Comparison of ENCODE assay signal across 8 mouse cellular contexts in genomic region chr9:57260940-57261339, GRCm38 (mm10). TPM values are rescaled to one million over a fixed set of nuclear protein-coding genes. Genes with fewer than 3 reads are reported as not detected.
DNase-seq lines count a peak whose midpoint lies in the region; ATAC-seq and TF ChIP-seq lines count a peak whose summit lies in the region.

No protein-coding gene starts in this region.

- peaks cover 40% of the 10 kb centered on the region for H3K4me1 ChIP-seq in kidney, embryonic 15.5 days
- peaks cover 2 to 31% of the 10 kb centered on the region in 2 experiments; a peak in 3 of 4 replicates for H3K4me1 ChIP-seq in ES-E14 (ENCODE audit: control insufficient read depth in 2 of 2, insufficient read depth in 2 of 2, low read length in 2 of 2, poor library complexity in 1 of 2)
- H3K4me1 ChIP-seq in forebrain, postnatal 0 days (ENCODE audit: insufficient read depth), result peaks cover 6% of the 10 kb centered on the region; the same call in 1 of the 2 replicates
- H3K4me1 ChIP-seq in liver, postnatal 0 days (ENCODE audit: insufficient read depth), result peaks cover 26% of the 10 kb centered on the region

- H3K9ac ChIP-seq in kidney, embryonic 15.5 days, result peak overlapping the region; percentile 80
- H3K9ac ChIP-seq in ES-E14 (ENCODE audit: insufficient read depth, low read depth, low read length, poor library complexity, severe bottlenecking), result peak overlapping the region; percentile 99
- H3K9ac ChIP-seq in forebrain, postnatal 0 days, result no peak overlapping the region
- H3K9ac ChIP-seq in liver, postnatal 0 days (replicated peaks), result peak overlapping the region; percentile 94

- no peak for TF ChIP-seq CTCF in forebrain, postnatal 0 days (IDR thresholded peaks at IDR 0.05; ENCODE audit: low read depth)
- TF ChIP-seq CTCF in liver, postnatal 0 days (IDR thresholded peaks at IDR 0.05; ENCODE audit: low read depth), result no peak

- ATAC-seq in kidney, embryonic 15.5 days (replicated peaks; ENCODE audit: low FRiP score), result no peak
- no peak for ATAC-seq in forebrain, postnatal 0 days
- no peak for ATAC-seq in liver, postnatal 0 days

- H3K27ac ChIP-seq in kidney, embryonic 15.5 days, result peak overlapping the region; percentile 83; the same call in 1 of the 2 replicates
- no peak overlapping the region for H3K27ac ChIP-seq in ES-E14 (ENCODE audit: insufficient read depth, low read depth, low read length, poor library complexity, severe bottlenecking)
- no peak overlapping the region for H3K27ac ChIP-seq in forebrain, postnatal 0 days (ENCODE audit: low read depth, low read length)
- peak overlapping the region; percentile 93 for H3K27ac ChIP-seq in liver, postnatal 0 days (ENCODE audit: low read depth)

- DNase-seq in kidney, adult 9 months, result no peak
- DNase-seq in ES-E14 (ENCODE audit: low read depth, low spot score), result no peak
- no peak for DNase-seq in forebrain, postnatal 0 days
- peak; percentile 53 for DNase-seq in liver, postnatal 0 days
- peak; percentile 49 for DNase-seq in thymus, postnatal 4 days
- DNase-seq in ovary, adult 18-20 months (ENCODE audit: low spot score), result no peak
- DNase-seq in left cerebral cortex, postnatal 10 days (ENCODE audit: extremely low spot score in 1 of 2, low spot score in 2 of 2), result no peak

- no peaks in the 10 kb centered on the region for H3K9me3 ChIP-seq in kidney, embryonic 15.5 days (replicated peaks)
- no peaks in the 10 kb centered on the region for H3K9me3 ChIP-seq in ES-E14 (ENCODE audit: control insufficient read depth, insufficient read depth, low read depth, low read length)
- no peaks in the 10 kb centered on the region for H3K9me3 ChIP-seq in forebrain, postnatal 0 days (ENCODE audit: low read length)
- no peaks in the 10 kb centered on the region for H3K9me3 ChIP-seq in liver, postnatal 0 days (ENCODE audit: low read length)

- intact Hi-C loops in left cerebral cortex, postnatal 10 days (cut with DNase I), result no loop called here

- peaks cover 31% of the 10 kb centered on the region for H3K36me3 ChIP-seq in kidney, embryonic 15.5 days
- H3K36me3 ChIP-seq in ES-E14 (ENCODE audit: control insufficient read depth, insufficient read depth, low read length, poor library complexity, severe bottlenecking), result peaks cover 32% of the 10 kb centered on the region
- no peaks in the 10 kb centered on the region for H3K36me3 ChIP-seq in forebrain, postnatal 0 days (ENCODE audit: insufficient read depth)
- H3K36me3 ChIP-seq in liver, postnatal 0 days (replicated peaks; ENCODE audit: insufficient read depth, low read length), result peaks cover 33% of the 10 kb centered on the region

- 17% methylated on average over 12 of the region's 12 CpGs for WGBS in kidney, embryonic 15.5 days
- 27% methylated on average over 12 of the region's 12 CpGs for WGBS in forebrain, postnatal 0 days
- 17% methylated on average over 12 of the region's 12 CpGs for WGBS in liver, postnatal 0 days (ENCODE audit: insufficient replicate concordance)

- in situ Hi-C loops in ES-E14 (cut with MboI; ENCODE audit: low sequenced_read_pairs in 2 of 2, unreplicated experiment in 2 of 2), result no loop called here

- H3K27me3 ChIP-seq in kidney, embryonic 15.5 days, result peaks cover 13% of the 10 kb centered on the region; the same call in 1 of the 2 replicates
- H3K27me3 ChIP-seq in forebrain, postnatal 0 days (ENCODE audit: insufficient read depth, low read length), result no peaks in the 10 kb centered on the region
- H3K27me3 ChIP-seq in liver, postnatal 0 days (ENCODE audit: insufficient read depth, low read length), result no peaks in the 10 kb centered on the region

- H3K4me3 ChIP-seq in kidney, embryonic 15.5 days (replicated peaks), result peak overlapping the region; percentile 68
- peak overlapping the region; percentile 91 to 99 for H3K4me3 ChIP-seq in ES-E14 (ENCODE audit: insufficient read depth in 1 of 2, low read depth in 1 of 2, low read length in 2 of 2, poor library complexity in 1 of 2, severe bottlenecking in 1 of 2)
- peak overlapping the region; percentile 62 for H3K4me3 ChIP-seq in forebrain, postnatal 0 days (ENCODE audit: low read depth, low read length)
- H3K4me3 ChIP-seq in liver, postnatal 0 days (ENCODE audit: low read depth, low read length), result peak overlapping the region; percentile 81

- TF ChIP-seq EP300 in liver, postnatal 0 days (IDR thresholded peaks at IDR 0.05; ENCODE audit: low read depth), result no peak

- H3K4me2 ChIP-seq in kidney, embryonic 15.5 days, result peak overlapping the region; percentile 92
- H3K4me2 ChIP-seq in forebrain, postnatal 0 days (ENCODE audit: low read depth), result peak overlapping the region; percentile 98
- peak overlapping the region; percentile 91 for H3K4me2 ChIP-seq in liver, postnatal 0 days (ENCODE audit: low read depth, low read length)

TF ChIP-seq in ES-E14, 5 proteins besides CTCF, POLR2A, EP300 and RAD21:
- TF ChIP-seq ZNF384 (IDR thresholded peaks at IDR 0.05; ENCODE audit: low read depth, low read length), result no peak
- no peak for TF ChIP-seq HCFC1 (IDR thresholded peaks at IDR 0.05; ENCODE audit: borderline replicate concordance, insufficient read depth, low read length)
- no peak for TF ChIP-seq MAFK (IDR thresholded peaks at IDR 0.05; ENCODE audit: insufficient read depth, low read depth, low read length)
- TF ChIP-seq CHD2 (IDR thresholded peaks at IDR 0.05; ENCODE audit: low read depth, low read length), result no peak
- no peak for TF ChIP-seq ZC3H11A (IDR thresholded peaks at IDR 0.05; ENCODE audit: borderline replicate concordance, low read depth, low read length)
TF ChIP-seq in ES-E14: peak in this region for 0.

RNA-seq across cellular contexts. Expression of gene 1700017B05Rik, which starts 1.5 kb away (rescaled TPM):
- 22.0 and 24.6 TPM in 2 replicates for polyA plus RNA-seq in kidney, embryonic 15.5 days (2015; fragmentation: Nextera tagmentation; extraction: Ambion mirVana)
- total RNA-seq in ES-E14 (2012; rRNA removed), result 21.8 and 35.6 TPM in 2 replicates
- 3.5 and 8.5 TPM in 2 replicates for total RNA-seq in forebrain, postnatal 0 days (2014; rRNA removed)
- 3.6 and 6.7 TPM in 2 replicates for polyA plus RNA-seq in forebrain, postnatal 0 days (2015; fragmentation: Nextera tagmentation; extraction: Ambion mirVana)
- polyA plus RNA-seq in liver, postnatal 0 days (2015; fragmentation: Nextera tagmentation; extraction: Ambion mirVana), result 10.1 and 10.4 TPM in 2 replicates
- total RNA-seq in left cerebral cortex, postnatal 10 days (2021), result 10 to 100 TPM; 12.1 to 15.7 TPM

RNA-seq across cellular contexts. Expression of gene Trcg1, which starts 24.6 kb away (rescaled TPM):
- not detected in 2 replicates for polyA plus RNA-seq in kidney, embryonic 15.5 days (2015; fragmentation: Nextera tagmentation; extraction: Ambion mirVana)
- total RNA-seq in ES-E14 (2012; rRNA removed), result not detected in 2 replicates
- total RNA-seq in forebrain, postnatal 0 days (2014; rRNA removed), result not detected in 2 replicates
- polyA plus RNA-seq in forebrain, postnatal 0 days (2015; fragmentation: Nextera tagmentation; extraction: Ambion mirVana), result not detected in 2 replicates
- polyA plus RNA-seq in liver, postnatal 0 days (2015; fragmentation: Nextera tagmentation; extraction: Ambion mirVana), result not detected in 2 replicates
- not detected for total RNA-seq in left cerebral cortex, postnatal 10 days (2021)

Comparison
In these comparisons a context has a peak if more than half of its experiments do, and no peak if none do; other contexts are left out.
1. H3K27ac ChIP-seq: peak in kidney, embryonic 15.5 days (single experiment) and liver, postnatal 0 days (single experiment); none in ES-E14 (single experiment) and forebrain, postnatal 0 days (single experiment).
2. DNase-seq: peak in liver, postnatal 0 days (single experiment) and thymus, postnatal 4 days (single experiment); none in kidney, adult 9 months (single experiment), ES-E14 (single experiment), forebrain, postnatal 0 days (single experiment), ovary, adult 18-20 months (single experiment) and left cerebral cortex, postnatal 10 days (0 of 2).
3. Peak in every context shown above with its lines, with median percentiles within 50 percentile points of each other: H3K4me2 ChIP-seq and H3K4me3 ChIP-seq.